Mouse (Mus musculus) urinary bladder, postnatal 25 days (tissue): Measurements from ENCODE around the gene Sema7a.

Experiments
- DNase-seq: peaks from one replicate; pipeline ENCODE4 v3.0.0; 2022; ENCODE audit warnings: low spot score

The Sema7a gene

DNA sequence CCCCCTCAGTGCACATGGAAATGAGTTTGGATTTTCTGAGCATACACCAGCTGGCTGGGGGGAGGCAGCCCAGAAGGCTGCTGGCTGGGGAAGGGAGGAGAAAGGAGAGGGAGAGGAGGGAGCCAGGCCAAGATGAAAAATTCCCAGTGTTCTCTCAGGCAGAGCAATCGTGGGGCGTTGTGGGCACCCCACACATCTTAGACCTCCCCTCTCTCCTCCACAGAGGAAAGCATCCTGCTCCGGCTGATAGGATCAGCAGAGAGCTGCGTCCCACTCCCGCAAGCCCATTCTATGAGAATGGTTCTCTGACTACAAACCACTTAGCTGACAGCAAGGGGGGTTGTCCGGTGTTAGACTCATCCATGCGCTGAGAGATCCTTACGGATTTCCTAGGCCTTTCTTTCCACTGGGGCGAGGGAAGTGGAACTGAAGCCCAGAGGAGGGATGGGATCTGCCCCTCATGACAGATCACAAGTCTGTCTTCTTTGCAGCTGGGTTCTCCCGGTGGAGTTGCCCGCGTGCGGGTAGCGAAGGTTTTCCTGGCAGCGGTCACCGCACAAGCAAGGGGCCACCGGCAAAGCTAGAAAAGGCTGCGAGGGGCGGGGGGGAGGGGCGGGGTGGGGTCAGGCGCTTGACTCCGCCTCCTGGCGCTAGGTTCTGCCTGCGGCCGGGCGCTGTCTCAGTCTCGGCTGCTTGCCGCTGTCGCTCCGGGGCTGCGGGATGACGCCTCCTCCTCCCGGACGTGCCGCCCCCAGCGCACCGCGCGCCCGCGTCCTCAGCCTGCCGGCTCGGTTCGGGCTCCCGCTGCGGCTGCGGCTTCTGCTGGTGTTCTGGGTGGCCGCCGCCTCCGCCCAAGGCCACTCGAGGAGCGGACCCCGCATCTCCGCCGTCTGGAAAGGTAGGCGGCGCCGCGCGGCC lies at the start of gene Sema7a:
Gene Sema7a, plus strand, starts transcription at position 682 of the 918 bp plus-strand sequence.
- peak; percentile 55 for DNase-seq

DNA sequence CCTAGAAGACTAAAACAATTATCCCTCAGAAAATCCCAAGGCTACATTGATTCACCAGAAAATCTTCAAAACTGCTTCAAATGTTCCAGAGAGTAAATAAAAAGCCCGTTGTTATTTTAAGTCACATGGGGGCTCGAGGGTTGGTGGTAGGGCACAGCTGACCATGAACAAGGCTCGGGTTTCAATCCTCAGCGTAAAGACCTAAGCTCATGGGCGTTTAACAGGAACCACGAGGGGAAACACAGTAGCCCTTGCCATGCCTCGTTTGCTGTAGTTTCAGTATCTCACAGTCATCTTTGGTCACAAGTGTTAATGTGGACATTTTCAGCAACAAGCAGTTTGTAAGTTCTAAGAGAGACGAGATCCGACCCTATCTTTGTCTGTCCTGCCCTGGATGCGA lies 39.4 kb upstream of the Sema7a start:
- DNase-seq, result no peak

DNA sequence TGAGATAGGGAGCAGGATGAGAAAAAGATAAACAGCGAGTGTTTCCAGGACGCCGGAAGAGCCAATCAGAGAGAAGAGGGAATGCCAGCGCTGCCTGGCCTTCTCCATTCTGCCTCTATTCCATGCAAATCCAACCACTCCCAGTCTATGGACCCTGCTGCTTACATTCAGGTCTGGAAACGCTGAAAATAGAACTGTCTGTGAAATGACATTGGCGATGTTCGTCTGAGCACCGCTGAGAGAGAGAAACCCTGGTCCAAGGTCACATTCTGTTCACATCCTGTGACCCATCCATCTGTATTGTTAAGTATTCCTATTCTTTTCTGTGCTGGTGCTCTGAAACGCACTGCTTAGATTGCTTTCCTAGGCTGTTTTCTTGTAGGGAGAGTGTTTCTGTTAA lies 38.7 kb upstream of the Sema7a start:
- no peak for DNase-seq

DNA sequence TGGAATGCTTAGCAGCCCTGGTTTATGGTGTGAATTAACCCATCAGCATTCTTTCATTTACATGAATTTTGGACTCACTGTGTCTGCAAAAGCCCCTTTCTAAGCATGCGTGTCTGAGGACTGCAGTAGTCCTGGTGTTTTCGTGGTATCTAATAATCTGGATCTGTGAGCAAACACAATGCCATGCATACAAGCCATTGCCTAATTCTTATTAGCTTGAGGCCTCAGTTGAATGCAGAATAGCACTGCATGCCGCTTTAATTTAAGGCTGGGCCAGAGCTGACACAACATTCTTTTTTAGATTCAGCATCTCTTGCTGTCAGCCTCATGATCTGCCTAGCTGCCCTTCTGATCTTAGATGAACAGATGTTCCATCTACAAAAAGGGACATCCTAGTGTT lies 38.3 kb upstream of the Sema7a start:
- no peak for DNase-seq

DNA sequence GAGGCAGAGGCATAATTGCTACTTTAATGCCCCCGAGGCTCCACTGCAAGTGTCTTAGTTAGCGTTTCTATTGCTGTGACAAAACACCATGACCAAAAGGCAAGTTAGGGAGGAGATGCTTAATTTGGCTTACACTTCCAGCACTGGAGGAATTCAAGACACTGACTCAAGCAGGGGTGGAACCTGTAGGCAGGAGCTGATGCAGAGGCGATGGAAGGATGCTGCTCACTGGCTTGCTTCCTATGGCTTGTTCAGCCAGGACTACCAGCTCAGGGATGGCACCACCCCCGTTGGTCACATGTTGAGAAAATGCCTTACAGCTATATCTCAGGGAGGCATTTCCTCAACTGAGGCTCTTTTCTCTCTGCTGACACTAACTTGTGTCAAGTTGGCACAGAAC lies 37.8 kb upstream of the Sema7a start:
- no peak for DNase-seq

DNA sequence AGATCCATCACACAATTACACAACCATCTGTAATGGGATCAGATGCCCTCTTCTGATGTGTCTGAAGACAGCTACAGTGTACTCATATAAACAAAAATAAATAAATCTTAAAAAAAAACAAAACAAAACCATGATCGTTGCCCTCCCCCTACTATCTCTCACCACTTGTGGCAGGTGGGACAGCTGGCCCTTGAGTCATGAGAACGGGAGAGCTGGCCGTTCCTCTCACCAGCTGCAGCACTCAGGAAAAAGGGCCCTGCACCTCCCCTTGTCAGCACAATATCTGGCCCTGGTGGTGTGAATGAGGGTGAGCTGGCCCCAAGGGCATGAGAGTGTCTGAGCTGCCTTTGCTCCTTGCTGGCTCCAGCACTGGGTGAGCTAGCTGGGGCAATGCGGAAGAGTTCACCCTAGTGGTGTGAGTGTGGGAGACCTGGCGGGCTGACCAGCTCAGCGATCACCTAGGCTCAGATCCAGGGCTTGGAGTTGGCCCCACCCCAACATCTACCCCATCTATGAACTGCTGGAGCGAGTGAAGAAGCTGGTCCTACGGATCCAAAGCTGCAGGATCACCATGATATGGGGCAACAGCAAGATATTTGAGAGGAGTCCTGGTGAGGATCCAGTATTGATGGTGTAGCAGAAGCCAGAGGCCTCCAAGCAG lies 36.2 kb upstream of the Sema7a start:
- DNase-seq, result no peak

DNA sequence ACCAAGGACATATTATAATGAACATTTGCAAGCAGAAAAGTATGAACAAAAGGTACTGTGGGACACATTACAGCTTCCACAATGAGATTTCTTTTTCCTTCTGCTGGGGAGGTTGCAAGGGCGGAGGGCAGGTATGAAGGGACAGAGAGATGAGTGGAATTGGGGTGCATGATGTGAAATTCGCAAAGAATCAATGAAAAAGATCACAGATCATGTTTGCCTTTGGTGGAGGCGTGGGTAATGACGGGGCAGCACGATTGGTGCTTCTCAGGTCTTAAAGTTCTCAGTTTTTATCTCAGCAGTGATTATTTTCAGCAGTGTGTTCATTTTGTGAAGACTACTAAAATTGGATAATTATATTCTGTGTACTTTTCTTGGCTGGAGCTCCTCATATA lies 35.7 kb upstream of the Sema7a start:
- no peak for DNase-seq

DNA sequence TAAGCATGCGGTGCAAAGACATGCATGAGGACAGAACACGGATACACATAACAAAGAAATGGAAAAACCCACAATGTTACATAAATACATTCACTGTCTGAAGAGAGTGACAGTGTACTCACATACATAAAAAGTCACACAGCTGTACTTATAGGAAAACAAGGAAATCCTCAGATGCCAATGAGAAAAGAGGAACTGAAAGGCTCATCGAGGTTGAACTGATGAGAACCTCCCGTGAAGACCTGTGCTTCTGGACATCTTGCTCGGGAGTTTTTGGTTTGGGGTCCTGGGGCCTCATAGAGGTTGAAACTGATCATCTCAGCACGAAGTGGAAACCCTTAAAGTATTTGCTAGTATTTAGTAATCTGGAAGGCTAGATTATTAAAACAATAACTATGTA lies 32.7 kb upstream of the Sema7a start:
- no peak for DNase-seq

DNA sequence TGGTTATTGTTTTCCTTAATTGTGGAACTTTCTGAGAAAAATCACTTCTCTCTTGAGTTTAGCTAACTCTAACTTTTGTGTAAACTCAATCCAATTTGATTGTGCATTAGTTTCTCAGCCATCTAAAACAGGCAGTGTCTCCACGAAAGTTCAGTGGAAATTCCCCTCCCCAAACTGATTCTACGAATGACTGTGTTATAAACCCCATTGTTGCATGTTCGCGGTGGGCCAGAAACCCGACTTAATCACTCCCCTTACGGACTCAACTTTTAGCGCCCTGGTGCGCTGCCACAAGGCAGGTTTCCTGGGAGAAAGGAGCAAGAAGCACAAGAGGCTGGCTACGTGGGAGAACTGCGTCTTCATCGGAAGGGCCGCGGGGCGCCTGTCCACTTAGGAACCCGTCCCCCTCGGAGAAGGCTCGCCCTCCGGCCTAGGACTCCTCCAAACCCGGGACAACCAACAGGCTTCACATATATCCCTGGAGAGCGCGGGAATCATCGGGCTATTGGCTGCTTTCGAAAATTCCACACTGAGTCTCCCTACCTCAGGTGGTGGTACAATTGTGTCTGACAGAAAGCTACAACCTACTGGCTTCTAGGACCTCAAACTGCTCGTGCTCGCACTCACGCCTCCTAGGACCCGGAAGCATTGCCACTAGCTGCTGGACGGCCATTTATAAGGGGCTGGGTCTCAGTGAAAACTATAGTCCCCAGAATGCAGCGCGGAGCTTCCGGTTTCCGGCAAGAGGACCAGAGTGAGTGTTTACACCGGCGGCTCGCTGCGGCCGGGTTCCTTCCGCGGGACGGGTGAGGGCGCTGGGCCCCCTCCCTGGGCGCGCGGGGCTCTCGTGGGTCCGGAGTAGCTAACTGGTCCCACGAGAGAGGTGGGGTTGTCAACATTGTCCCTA lies 29.4 kb upstream of the Sema7a start, which contains the start of gene Ubl7:
Gene Ubl7, plus strand, starts transcription at position 726 of the 907 bp plus-strand sequence.
- DNase-seq, result peak; percentile 78

DNA sequence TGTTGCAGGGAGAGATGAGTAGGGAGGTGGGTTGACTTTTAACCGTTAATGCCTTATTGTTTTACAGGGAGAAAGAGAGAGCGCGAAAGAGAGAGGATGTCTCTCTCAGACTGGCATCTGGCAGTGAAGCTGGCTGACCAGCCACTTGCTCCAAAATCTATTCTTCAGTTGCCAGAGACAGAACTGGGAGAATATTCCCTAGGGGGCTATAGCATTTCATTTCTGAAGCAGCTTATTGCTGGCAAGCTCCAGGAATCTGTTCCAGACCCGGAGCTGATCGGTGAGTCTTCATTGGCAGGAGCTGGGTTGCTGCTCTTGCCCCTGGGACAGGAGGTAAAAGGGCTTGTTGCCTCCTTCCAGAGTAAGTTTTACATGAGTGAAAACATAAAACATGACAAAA lies 27.3 kb upstream of the Sema7a start:
- no peak for DNase-seq

DNA sequence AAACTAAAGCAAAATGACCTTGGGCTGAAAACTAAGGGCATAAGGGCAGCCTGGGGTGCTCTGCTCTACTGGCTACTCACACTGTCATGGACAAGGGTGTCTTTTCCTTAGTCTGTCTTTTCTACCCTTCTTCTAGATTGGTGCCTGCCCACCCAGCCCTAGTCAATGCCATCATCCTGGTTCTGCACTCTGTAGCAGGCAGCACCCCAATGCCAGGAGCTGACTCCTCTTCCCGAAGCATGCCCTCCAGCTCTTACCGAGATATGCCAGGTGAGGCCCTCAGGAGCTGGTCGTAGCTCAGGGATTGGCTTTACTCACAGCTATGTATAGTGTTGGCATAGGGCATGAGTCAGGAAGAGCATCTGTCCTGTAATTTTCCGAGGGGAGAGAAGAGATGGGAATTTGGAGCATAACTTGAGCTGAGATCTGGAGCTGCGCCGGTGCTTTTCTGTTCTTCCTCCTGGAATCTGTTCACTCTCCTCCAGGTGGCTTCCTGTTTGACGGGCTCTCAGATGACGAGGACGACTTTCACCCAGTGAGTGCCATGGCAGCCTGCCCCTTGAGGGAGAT lies 18.3 kb upstream of the Sema7a start:
- DNase-seq, result no peak

DNA sequence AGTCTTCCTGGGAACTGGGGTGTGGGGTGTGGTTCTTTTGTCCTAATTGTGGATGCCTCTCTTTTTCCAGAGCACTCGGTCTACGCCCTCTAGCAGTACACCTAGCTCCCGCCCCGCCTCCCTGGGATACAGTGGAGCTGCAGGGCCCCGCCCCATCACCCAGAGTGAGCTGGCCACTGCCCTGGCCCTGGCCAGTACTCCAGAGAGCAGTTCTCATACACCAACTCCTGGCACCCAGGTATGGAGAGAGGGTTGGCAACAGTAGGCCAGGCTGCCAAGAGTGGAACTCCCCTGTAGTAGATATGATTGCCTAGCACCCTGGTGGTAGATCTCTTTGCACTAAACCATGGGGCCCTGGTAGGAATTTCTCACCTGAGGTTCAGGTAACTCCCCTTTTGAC lies 17.5 kb upstream of the Sema7a start:
- no peak for DNase-seq

DNA sequence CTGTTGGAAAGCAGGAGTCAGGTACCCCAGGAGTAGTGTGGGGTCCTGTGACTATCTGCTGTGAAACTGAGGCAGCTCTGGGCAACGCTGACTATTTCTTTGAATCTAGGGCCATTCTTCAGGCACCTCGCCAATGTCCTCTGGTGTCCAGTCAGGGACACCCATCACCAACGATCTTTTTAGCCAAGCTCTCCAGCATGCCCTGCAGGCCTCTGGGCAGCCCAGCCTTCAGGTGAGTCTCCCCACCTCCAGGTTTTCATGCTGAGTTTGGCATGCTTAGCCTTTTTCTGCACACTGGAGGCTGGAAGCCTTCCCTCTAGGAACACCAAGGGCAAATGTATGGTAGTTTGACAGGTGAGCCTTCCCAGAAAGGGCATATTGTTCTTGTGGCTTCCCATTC lies 16.9 kb upstream of the Sema7a start:
- DNase-seq, result no peak

DNA sequence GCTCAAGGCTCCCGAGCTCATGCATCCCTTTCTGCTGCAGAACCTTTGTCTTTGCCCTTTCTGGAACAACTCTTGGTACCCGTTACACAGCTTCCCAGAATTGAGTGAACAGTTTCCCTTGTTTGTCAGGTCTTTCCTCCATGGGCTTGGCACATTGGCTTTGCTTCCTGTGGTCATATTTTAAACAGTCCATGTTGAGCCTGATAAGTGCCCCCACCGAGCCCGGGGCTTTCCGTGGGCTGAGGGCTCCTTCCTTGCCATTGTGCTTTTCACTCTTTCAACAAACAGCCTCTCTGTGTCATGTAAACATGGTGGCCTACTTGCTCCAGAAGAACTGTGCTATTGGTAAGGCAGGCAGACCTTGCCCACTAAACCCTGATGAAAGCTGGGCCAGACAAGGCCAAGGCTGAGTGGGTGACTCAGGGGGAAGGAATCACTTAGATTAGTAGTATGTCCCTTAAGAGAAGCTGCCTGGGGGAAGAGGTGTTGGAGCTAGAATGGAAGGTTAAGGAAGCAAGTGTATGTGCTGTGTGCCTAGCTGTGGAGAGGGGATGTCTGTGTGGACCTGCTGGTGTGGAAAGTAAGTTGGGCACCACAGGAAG lies 8.6 kb upstream of the Sema7a start:
- DNase-seq, result no peak

DNA sequence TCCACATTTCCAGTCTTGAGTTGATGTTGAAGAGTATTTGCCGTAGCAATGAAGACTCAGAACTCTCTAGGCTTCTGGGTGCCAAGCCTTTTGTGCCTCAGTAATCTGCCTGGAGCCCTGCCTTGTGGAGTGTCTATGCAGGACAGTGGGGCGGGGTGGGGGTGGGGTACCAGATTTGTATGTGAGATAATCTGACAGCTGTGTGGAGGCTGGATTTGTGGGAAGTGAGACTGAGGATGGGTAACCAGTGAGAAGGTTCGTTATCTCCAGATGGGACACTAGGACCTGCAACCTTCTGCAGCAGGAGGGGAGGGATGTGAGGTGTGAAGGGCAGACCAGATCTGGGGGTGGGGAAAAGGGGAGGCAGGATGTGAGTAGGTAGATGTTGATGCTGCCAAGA lies 7.7 kb upstream of the Sema7a start:
- no peak for DNase-seq

DNA sequence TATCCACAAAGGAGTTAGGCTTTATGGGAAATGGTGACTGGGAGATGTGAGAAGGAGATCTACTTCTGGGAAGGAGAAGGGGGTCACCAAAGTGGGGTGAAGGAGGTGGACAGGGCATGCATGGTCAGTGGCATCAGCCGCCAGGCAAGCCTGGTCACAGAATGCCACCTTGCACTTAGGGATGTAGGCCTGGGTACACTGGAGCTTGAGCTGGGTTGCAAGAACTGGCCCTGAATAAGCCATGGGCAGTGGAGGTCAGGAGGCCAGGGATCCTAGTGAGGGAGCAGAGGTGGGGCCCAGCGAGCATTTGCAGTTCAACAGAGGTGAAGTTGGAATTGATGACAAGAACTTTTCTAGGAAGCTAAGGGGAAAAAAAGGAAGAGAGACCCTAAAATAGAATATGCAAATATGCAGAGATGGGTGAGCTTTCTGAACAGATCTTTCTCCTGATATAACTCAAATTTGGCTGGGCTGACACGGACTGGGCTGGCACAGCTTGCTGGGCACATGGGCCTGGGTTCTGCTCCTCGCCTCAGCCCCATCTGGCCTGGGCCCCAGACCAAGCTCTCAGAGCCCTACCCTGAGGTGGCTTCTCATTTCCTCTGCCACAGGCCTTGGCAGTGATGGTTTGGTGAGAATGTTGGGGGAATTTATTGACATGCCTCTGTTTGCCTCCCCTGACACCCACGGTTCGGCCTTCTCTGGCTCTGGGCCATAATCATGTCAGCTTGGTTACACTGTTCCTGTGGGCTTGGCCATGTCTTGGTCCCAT lies 6.9 kb upstream of the Sema7a start:
- no peak for DNase-seq

DNA sequence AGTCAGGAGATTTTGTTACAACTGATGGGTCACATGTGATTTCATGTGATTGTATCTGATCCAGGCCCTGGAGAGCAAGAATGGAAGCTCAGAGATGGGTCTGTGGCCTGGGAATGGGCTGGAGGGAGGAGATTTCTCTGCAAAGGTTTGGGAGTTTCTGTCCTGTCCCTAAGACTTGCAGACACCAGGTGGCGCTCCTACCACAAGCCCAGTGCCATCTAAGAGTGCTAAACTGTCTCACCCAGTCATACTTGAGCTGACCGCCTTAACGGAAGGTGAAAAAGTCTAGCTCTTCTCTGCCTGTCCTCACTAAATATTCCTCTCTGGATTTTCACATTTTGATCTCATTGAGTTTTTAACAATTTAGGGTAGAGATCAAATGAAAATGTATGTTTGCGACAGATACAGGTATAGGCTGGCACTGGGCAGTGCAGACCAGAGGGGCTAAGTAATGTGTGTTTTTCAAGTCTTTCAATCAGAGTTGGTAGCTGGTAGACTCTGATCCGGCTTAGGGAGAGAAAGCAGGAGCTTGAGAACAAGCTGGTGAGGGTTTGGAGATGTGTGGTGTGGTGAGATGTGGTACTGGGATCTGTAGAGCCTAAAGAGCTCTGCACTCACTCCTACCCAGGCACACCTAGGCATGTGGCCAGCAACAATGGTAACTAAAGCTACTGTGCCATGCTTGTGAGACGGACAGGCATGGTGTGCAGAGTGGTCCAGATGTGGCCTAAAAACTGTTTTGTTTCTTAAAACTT lies 4.1 kb upstream of the Sema7a start:
- DNase-seq, result peak; percentile 84

DNA sequence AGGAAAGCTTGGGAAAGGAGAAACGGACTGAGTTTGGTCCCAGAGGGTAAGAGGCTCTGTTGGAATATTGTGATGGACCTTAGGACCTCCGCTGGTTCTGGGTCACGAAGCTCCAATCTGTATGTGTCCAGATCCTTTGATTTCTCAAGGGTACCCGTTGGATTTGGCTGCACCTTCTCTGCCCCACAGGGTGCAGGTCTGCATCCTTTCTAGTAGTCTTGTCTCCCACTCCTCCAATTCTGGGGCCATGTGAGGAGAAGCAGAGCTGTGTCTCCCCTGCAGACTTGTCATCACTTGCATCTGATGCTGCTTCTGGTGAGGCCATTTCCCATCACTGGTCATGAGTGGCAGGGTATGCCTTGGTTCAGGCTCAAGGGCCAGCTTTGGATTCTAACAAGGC lies 2.7 kb upstream of the Sema7a start:
- no peak for DNase-seq

DNA sequence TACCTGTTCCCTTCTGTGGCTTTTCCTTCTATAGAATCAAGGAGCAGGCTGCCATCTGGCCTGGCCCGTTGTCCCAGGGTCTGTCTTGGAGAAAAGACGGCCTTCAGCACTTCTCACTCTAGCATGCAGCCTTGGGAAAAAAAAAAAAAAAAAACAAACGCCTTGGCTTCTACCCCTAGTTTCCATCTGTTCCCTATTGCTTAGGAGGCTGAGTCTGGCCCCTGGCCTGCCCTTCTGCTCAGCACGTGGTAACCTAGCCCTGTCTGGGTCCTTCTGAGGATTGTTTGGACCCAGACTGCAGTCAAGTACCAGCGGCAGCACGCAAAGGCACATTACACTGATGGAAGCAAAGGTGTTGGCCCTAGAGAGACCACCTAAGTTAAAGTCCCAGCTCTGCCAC lies 2.3 kb upstream of the Sema7a start:
- no peak for DNase-seq
